Mouse (Mus musculus) kidney, postnatal 25 days (tissue): ENCODE measurements around the gene Erc2.

Source experiments
- DNase-seq, 2 experiments: peaks; one replicate each; pipeline ENCODE4 v3.0.0; 2021; ENCODE audit warnings: mixed read lengths in 2 of 2

The Erc2 gene

DNA sequence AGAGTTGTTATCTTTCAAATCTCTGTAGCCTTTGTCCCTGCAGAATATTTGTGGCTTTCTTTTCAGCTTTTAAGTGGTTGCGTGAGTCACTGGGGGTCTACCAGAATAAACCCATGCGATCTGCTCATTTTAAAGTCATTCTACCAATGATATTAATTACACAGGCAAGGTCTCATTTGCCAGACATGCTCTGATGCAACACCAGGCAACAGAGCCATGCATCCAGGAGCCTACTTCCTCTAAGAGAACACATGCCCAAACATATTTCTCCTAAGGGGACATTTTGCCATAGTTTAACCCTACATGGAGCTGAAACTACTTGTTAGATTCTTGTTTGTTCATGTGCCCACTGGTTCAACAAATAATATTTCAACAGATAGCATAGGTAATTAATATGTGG, 584.1 kb downstream of the Erc2 start:
- no peak for DNase-seq

DNA sequence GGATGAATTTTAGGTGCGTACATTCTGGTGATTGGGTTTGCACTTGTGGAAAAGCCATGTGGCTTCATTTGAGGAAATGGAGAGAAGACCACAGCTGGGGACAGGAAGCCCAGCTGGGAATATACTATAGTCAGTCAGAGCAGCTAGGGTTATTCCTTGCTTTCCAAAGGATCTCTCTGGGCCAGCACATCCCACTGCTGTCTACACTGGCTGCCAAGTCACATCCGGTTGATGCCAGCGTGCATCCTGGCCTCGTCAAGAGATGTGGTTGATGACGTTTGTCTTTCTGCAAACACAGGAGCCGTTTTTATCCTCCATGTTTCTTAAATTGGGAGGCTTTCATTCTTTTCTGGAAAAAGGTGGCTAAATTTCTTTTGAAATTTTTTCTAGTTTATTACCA, 603.3 kb downstream of the Erc2 start:
- no peak for DNase-seq

DNA sequence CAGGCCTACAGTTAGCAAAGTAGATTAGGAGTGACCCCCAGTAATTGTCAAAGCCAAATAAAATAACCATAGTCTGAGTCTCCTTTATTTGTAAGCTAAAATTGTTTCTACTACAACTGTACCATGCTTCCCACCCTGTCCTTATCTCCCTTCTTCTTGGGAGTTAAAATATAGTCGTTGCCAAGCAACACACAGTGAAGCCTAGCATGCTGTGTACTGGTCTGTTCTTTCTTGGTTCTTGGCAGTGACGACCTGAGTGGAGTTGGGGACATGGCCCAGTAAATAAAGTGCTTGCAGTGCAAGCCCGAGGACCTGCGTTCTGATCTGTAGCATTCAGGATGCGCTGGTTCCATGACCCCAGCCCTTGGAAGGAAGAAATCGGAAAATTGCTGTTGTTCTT, 608.3 kb downstream of the Erc2 start:
- DNase-seq: no peak

DNA sequence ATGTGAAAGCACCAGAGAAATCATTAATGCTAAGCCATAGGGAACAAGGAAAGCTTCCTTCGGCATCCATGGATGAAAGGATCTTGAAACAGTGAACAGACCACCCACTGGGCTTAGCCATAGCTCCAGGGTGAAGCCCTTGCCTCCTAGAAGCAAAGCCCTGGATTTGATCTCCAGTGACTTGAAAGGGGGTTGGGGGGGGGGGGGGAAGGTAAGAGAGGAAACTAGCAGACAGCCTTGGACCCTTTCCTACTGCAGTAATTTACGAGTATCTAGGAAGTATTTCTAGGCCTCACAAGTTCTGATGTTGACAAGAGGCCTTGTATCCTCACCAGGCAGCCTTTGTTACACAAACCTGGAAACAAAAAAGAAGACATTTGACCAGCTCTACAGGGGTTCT, 609.0 kb downstream of the Erc2 start:
- no peak for DNase-seq

DNA sequence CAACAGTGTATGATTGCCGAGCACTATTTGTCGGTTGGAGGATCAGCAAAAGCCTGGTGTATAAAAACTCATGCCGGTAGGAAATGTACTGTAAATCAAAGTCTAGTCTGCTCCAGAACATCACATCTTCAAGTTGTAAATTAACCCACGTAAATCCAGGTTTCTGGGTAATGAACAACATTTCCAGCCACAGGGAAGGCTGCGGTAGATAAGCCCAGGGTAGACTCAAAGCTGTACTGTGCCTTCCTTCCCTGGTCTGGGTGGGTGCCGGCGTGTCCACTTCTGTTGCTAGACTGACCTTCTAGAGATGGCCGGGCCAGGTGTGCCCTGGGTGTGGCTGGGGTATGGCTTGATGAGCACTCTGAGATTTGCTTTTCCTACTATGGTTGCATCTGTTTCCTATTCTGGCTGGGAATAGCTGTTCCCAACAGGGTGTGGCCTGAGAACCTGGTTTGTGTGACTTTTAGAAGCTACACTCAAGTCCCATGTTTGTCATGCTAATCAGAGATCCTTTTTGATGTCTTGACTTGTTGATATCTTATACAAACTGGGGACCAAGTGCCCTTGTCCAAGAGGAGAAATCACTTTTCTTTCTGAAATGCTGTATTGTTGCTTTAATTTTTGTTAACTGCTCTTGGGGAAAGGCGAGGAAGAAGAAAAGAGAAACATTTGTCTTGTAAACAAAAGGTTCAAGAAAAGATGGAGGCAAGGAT, 616.3 kb downstream of the Erc2 start:
- DNase-seq: peak; percentile 21 to 54

DNA sequence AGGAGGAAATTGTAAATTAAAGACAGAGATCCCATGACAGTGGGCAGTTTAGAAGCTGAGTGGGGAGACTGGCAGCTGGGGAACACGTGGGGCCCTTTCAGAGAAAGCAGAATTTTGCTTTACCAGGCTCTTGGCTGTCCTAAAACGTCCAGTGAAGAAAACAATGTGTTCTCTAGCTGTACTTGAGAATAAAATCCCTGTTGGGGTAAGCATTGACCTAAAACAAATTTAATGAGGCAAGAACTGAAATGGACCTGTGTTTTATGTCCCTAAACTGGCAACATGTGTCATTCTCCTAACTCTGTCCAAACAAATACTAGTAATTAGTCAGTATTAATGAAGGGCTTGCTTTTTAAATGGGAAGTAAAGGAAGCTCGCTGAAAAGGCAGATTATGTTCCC, 617.9 kb downstream of the Erc2 start:
- no peak for DNase-seq

DNA sequence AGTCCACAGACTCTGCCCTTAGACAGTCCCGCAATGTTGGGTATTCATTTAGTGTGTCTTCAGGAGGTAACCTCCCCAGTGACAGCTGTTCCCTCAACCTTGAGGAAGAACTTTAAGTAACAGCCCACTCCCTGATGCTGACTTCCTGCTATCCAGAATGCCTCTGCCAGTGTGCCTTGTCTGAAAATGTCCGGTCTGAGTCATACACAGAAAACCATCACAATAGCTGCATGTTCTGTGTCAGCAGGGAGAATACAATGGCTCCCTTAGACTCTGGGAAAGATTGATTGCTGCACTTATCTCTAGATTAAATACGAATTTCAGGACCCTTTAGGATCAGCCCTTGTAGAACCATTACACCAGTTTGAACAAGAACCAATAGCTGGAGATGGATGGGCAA, 620.5 kb downstream of the Erc2 start:
- DNase-seq: no peak

DNA sequence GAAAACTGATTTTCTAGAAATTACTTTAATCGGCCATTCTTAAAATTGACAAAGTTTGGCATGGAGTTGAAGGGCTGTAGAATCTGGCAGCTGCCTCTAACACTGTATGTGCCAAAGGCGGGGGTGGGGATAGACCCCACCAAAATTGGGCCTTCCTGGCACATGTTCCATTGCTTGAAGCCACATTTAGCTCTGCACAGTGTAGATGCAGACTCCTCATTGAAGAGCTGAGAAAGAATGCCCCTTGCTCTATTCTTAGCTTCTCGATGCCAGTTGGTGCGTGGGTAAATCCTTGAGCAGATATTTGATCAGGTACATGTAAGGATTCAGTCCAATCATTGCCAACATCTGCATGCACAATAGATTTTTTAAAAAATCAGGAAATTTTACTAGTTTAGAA, 621.2 kb downstream of the Erc2 start:
- DNase-seq: no peak

DNA sequence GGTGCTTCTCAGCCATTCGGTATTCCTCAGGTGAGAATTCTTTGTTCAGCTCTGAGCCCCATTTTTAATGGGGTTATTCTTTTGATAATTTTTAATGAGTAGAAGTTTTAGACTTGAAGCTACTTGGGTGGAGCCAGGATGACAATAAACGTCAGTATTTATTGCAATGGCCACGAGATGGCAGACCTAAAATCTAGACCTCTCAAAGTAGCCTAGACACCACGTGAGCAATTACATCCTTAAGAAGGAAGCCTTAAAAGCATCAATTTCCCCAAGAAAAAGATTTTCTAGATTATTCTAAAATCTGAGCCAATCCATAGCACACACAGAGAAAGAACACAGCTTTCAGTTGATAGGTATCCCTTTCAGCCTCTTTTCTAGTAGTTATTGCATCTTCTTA, 640.5 kb downstream of the Erc2 start:
- DNase-seq: peak in 1 of 2 experiments; percentile 32

DNA sequence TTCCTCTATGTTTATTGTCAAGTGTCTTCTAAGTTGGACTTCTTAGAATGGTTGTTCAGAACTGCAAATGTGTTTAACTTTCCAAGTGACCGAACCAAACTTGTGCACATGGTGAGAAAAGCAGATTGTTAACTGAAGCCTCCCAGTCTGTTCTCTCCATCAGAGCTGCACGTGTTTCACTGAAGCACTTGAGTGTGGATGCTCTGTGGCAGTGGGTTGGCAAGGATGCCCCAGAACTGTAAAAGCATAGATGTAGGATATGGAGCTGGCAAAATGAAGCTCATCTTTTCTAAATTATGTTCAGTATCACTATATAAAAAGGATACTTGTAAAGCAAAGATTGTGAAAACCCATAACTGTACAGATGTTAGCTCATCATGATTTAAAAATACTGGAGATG, 645.1 kb downstream of the Erc2 start:
- DNase-seq: no peak

DNA sequence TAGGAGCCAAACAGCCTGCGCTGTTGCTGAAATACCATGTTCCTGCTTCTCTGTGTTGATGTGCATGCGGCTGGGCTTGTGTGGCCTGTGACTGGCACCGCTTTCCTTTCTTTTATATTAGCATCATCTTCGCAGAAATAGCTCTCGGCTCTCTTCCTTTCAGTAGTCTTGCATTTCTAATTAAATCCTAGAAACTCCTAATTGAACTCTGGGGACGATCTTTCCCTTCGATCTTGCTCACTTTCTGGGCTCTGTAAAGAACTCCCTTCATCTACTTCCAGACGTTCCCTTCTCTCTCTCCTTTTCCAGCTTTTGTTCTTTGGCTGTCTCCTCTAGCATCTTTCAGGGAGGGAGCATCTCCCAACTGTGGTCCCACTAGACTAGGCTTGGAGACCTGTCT, 649.6 kb downstream of the Erc2 start:
- no peak for DNase-seq

DNA sequence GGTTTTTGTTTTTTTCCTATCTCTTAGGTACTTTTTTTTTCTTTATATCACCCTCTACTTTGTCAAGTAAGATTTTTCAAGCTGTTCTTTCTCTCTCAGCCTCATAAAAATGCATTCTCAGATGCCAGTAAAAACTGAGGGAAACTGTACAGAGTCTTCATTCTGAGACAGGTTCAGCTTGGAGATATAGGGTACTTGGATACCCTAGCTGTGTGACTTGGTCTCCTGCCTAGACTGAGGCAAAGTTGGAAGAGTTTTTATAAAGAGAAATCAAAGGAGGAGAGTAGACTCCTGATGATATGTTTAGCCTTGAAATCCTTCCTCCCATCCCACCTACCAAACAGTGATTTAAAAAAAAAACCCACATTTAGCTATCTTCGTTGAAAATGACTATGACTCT, 651.4 kb downstream of the Erc2 start:
- no peak for DNase-seq

DNA sequence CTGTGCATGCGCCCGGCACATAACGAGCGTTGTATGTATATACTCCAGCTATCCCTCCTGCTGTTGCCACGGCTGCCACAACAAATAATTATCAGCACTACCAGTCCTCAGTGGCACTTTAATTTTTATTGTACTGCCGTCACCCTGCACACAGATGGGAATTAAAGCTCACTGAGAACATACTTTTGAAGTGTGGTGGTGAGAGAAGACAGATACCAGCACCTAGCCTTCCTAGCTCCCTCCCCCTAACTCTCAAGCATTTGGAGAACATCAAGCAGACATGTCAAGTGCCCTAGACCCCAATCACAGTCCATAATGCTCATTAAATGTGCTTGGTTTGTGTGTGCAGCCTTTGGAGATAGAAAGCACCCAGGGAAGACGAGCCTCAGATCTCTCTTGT, 652.6 kb downstream of the Erc2 start:
- DNase-seq: no peak

DNA sequence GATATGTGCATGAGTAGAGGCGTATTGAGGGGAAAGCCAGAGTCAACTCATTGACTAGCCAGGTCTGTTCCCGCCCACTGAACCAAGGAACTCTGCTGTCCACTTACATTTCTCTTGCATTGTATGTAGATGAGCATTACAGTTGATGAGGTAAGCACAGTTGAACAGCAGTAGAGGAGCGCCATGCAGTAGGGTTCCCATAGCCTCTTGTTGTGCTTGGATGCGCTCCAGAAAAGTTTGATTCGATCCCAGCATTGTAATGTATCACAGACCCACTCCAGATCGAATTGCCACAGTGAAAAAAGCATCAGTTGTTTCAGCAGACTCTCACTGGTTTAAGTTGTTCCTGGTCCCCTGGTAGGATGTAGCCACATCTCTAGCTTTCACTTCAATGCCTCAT, 656.7 kb downstream of the Erc2 start:
- DNase-seq: no peak

DNA sequence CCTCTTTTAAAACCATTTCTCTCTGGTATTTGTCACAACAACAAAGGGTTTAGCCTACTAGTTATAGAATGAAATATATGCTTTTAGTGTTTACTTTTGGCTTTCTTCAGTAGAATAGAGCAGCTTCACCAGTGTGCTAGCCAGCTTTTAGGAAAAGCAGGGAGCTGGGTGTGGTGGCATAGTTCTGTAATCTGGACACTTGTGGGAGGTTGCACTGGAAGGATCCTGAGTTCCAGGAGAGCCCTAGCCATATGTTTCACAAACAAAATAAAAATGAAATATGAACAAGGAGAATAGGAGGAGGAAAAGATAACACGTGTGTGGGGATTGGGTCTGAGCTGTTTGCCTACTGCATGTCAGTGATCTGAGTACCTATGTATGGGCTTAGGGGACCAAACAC, 658.1 kb downstream of the Erc2 start:
- DNase-seq: no peak

DNA sequence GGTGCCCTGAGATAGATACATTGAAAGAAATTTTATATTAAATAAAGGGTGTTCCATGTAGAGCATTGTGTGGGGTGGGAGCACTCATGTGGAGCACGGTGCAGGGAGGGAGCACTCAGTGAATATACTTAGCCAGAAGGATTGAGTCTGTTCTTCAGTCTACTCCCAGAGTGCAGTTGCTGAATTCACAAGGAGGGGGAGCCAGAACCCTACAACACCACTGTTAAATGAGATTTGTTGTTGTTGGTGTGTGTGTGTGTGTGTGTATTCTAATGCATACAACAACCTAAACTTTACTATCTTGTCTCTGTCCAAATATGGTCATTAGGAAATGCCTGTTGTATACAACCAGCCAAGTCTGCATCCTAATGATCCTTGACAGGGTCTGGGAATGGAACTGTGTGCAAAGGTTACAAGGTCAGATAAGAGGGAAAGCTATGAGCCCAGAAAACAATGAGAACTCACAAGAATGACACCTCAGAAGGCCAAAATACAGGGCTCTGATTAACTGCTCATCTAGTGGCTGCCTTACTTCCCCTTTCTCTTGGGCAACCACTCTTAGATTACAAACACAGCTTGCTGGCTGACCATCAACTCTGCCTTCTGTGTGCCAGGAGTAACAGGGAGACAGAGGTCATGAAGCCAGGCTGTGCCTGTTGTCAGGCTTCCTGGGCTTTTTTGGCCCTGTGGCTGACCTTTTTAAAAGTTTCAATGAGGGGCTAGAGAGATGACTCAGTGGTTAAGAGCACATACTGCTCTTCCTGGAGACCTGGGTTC, 661.3 kb downstream of the Erc2 start:
- peak; percentile 9 to 32 for DNase-seq

DNA sequence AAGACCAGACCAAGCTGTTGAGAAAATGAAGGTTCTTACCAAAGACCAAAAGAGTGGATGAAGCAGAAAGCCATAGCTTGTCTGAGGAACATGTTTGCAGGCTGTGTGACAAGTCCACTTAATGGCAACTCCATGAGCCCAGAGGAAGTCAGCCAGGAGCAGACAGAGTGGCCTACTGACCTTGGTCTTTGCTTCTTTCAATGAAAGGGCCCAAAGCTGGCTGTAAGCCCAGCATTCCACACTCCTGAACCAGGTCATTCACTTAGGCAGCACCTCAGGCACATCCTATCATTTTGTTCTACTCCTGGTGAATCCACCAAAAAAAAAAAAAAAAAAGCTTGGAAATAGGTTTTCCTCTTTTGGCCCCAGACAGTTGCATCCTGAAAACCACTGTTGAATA, 664.3 kb downstream of the Erc2 start:
- DNase-seq: peak; percentile 61 to 68

DNA sequence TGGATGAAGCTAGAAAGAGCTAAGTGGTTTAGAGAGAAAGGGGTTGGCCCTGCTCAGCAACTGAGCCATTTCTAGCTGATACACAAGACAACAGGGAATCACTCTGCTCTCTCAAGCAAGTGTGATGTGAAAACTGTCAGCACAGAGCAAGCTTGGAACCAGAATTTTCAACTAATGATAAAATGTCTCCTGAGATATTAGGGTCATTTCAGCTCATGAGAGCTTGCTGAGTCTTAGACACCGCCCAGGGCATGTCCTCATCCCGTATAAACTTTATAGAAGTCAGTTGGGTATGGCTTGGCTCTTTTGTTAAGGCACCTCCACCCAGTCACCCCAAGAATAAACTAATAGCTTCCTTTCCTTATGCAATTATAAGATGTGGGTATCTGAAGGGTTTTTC, 666.0 kb downstream of the Erc2 start:
- no peak for DNase-seq

DNA sequence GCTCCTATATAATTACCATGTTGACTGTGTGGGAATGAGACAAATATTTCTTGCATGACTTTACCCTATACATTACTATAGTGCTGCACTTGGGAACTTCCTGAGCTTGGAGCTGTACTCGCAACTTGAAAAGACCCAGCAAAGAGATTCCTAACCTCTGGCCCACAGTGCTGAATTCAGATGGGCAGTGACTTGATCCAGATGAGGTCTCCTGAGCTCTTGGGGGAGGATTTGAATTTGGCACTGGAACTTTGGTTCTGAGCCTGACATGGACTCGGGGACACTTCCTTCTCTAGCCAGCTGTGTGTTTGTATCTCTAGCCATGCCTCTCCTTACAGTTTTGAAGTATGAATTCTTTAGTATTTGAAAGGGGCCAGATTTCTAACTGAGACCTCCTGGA, 666.7 kb downstream of the Erc2 start:
- DNase-seq: no peak

DNA sequence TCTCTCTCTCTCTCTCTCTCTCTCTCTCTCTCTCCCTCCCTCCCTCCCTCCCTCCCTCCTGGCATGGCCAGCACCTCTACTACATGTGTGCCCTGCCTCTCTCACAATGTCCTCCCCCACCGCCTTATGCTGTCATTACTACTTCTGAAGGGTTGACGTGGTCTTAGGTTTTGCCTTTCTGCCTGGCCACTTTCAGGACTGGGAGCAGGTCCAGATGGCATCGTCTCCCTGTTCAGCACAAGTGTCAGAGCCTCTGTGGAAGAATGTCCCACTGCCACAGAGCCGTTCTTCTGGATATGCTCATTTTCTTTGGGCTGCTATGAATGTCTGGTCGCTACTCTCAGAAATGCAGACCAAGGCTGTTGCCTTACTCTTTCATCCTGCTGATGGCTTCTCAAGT, 671.7 kb downstream of the Erc2 start:
- no peak for DNase-seq

DNA sequence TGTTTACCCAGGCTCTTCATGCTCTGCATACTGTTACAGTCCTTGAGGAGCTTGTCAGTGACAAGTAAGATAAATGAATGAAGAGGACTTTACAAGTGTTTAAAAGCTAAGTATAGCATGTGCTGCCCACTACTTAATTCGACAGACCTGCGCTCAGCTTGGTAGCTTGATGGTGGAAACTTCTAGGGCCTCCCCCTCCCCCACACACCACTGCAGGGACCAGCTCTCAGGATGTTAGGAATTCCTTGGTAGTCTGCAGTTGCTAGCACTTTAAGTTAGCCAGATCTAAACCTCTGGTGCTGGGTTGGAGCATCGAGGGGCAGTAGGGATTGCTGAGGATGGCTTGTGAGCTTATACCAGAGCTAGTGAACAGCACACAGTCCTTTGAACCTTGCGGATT, 672.9 kb downstream of the Erc2 start:
- DNase-seq: no peak

DNA sequence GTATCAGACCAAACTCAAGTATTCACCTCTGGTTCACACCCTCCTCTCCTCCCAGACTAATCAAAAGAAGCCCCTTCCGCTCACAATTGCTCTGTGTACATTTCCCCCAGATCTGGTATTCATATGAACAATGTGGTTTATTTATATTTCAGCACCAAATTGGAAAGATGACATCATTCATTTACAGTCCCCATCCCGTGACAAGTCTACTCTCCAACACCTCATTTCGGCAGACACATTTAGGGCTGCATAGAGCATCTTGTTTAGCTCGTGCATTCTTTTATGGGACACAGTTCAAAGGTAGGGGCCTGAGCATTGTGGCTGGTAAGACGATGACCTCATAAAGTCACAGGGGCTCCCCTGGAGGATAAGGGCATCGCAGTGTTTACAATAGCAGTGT, 677.9 kb downstream of the Erc2 start:
- DNase-seq: no peak

DNA sequence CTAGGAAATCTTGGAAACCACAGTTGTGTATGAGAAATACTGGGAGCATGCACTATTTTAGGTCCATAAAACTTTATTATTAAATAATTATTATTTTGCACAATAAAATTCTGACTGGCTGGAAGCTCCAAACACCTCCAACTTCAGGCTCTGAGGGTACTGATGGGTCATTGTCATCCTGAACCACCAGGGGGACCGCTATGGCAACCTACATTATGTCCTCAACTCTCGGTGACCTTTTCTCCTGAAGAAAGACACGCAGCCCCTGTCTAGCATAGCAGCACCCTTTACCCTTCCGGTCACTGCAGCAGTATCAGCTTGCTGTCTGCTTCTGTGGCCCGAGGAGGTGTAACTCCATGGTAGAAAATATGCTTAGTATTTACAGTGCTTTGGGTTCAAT, 679.0 kb downstream of the Erc2 start:
- no peak for DNase-seq

DNA sequence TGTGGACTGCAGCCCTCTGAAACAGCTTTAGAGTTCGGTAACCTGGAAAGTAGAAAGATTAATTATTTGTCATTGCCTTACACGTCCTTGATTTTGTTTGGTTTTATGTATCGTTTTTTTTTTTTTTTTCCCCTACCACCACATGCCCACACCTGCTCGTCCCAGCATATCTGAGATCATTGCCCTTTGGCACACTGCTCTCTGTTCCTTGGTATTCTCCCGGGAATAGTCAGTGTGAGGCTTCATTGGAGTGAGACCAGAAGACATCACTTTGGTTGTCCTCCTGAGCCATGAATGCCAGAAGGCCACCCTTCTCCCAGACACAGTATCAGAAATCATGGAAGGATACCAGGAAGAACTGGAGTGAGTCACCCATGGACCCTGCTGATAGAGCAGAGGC, 681.9 kb downstream of the Erc2 start:
- DNase-seq: peak; percentile 54 to 60

DNA sequence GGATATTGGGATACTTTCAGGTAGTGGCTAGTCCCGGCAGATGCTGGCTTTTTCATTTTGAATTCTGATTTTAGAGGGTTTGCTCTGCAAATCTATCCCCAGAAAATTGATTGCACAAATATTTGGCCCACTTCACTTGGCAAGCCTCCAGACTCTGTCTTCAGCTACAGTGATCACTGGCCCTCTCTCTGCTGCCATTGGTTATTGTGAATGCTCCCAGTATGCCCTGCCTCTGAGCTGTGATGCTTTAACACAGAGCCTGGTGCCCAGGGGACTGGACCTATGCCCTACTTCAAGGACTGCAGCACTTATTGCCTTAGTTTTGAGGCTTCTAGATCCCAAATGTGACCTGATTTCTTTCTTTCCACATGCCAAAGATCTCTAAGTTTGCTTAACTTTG, 686.4 kb downstream of the Erc2 start:
- peak in 1 of 2 experiments; percentile 47 for DNase-seq
